Mouse (Mus musculus): ENCODE results near the gene Mdm2. TPM values are rescaled to one million over a fixed set of nuclear protein-coding genes. Genes with fewer than 3 reads are reported as not detected.
"Not testable (repeated sequence)": the region's sequence is repeated elsewhere in the genome, so short reads cannot be mapped to it uniquely, and the experiment has no call there.

Gene Mdm2
- 10 to 100 TPM; 44.4 to 62.8 TPM for polyA plus RNA-seq (2017; shearing (Covaris generic))

- peak; percentile 87 for ATAC-seq
These were observed at the start of gene Mdm2 for GRCm38 (mm10) chr10:117710604-117711141. Gene Mdm2, minus strand, starts transcription at chr10:117710758.

DNA sequence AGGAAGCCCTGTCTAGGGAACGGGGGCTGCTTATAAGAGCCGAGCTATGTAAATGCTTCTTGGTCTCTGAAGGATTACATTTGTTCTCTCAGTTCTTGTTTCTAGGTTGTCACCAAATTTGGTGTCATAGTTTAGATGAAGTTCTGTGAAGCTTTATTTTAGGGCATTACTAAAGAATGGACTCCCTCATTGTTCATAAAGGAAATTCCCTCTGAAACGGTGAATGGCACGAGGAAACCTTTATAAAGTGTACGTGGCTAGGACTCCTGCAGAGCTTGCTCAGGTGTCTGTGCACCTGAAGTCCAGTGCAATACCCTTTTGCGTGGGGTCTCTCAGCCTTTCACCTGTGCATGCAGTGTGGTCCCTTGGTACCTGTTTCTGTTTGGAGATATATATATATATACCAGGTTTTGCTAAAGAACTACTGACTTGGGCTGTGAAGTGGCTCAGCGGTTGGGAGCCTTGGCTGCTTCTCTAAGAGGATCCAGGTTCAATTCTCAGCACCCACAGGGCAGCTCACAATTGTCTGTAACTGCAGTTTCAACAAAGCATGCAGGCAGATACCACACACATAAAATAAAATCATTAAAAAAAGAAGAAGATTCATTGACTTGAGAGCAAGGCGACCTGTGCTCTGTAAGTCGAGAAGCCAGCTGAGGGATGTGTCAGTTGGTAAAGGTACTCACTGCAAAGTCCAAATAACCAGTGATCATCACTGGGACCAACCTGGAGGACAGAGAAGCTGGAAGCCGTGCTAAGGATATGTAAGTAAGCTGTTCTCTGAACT is 49.5 kb upstream of the Mdm2 start:
- no peak for ATAC-seq

- ATAC-seq = no peak
These were observed 48.5 kb upstream of the Mdm2 start for GRCm38 (mm10) chr10:117758749-117759727.

GRCm38 (mm10) chr10:117758344-117758743 is 47.8 kb upstream of the Mdm2 start:
- not testable (repeated sequence) for ATAC-seq

DNA sequence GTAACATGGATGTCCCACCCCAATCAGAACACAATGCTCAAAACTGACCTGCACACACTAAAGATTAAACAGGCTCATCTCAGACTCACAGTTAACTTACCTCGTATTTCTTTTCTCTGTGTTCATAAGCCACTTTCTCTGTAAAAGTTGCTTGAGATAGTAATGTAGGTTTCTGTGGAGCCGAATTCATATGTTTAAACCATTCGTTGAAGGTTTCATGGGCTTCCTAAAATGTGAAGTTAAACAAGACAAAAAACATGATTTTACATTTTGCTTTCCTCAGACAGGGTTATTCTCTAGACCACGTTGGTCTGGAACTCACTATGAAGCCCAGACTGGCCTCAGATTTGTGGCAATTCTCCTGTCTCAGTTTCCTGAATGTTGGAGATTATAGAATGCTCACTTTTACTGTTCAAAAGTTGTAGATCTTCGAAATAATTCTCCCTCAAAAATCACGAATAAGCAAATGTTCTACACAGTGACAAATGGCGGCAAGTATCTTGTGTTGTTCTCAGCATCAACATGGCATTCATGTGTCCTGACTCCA is 47.3 kb upstream of the Mdm2 start:
- no peak for ATAC-seq

DNA sequence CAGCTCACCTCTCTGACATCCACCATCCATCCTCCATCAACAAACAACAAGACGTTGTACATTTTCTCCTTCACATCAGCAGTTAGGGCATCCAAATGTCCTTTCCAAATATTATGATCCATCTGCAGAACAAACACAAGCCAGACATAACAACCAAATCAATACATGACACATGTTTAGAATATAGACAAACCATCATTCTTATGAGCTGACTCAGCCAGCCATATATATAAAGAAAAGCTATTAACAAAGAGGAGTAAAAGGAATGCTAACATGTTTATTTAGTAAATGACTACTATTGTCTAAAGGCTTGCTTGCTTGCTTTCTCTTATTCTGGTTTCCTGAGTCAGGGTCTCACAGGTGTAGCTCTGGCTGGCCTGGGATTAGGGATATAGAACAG is 46.7 kb upstream of the Mdm2 start:
- ATAC-seq = no peak

DNA sequence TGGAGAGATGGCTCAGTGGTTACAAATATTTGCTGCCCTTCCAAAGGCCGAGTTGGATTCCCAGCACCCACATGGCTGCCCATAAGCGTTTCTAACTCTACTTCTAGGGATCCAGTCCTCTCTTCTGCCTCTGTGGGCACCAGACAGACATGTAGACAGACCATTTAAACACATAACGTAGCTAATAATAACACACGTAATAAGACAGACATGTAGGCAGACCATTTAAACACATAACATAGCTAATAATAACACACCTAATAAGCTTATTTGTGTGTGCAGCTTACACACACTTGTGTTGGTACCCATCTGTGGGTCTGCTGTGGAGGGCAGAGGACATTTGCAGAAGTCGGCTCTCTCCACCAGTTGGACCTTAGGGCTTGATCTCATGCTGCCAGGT is 46.2 kb upstream of the Mdm2 start:
- no peak for ATAC-seq

DNA sequence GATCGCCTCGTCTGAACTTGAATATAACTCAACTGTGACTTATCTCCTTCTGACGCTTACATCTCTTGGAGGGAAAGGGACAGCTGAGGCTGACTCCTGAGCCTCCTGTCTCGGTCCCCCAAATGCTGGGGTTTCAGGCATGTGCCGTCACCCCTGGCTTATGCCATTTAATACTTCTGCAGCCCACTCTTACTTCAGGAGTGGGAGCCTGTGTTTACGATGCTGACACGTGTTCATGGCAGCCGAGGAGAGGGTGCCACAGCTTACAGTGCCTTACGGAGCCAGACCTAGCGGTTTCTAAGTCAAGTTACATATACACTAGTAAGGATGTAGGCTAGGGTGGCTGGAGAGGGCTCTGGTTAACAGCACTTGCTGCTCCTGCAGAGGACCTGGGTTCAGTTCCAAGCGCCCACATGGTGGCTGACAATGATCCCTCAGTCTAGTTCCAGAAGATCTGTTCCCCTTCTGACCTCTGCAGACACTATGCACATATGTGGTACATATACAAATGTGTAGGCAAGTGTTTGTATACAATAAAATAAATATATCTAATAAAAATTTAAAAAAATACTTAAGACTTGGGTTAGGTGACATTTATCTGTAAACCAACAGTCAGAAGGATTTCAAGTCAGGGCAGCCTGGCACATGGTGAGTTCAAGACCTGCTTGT is 45.4 kb upstream of the Mdm2 start:
- no peak for ATAC-seq

DNA sequence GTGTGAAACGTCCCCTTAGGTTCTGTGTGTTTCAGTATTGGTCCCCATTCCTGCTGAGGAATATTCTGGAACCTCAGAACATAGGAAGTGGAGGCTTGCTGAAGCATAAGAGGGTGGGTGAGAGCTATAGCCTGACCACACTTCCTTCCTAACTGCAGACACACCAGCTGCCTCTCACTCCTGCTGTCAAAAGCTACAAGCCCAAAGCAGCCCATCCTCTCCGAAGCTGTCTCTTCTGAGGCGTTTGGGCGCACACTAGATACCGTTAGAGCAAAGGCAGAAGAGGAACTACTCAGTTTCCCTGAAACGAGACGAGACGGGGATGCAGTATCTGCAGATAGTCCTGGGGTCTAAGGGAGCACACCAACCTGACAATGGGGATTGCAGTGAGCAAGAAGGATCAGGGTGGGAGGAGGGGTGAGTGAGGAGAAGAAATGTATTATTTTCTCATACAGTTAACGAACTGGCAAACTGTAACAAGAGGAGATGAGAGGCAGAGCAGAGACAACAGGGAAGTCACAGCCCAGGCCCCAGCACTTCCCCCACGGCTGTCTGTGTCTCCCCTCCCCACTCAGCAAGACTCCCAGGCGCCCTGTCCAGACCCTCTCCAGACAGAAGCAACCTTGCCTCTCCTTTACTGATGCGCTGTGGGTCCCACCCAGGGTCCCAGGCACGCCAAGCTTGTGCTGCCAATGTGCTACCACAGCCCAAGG is 44.7 kb upstream of the Mdm2 start:
- ATAC-seq = no peak

GRCm38 (mm10) chr10:117754609-117754940 is 44.0 kb upstream of the Mdm2 start:
- ATAC-seq = no peak

GRCm38 (mm10) chr10:117753711-117754608 is 43.4 kb upstream of the Mdm2 start:
- ATAC-seq = no peak

DNA sequence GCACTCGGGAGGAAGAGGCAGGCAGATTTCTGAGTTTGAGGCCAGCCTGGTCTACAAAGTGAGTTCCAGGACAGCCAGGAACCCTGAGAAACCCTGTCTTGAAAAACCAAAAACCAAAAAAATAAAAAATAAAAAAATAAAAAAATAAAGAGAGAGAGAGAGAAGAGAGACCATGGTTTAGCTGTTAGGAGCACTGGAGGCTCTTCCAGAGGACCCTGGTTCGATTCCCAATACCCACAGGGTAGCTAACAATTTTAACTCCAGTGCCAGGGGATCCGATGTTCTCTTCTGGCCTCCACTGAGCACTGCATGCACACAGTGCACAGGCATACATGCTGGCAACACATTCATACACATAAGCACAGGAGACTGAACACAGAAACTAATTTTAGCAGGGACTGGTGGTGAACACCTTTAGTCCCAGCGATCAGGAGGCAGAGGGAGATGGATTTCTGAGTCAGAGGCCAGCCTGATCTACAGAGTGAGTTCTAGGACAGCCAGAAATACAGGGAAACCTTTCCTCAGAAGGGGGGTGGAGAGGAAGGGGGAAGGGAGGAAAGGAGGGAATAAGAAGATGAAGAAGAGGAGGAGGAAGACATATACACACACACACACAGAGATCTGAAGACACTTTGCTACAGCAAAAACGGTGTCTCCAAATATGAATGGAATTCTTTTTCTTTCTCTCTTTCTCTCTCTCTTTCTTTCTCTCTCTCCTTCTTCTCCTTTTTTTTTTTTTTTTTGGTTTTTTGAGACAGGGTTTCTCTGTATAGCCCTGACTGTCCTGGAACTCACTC is 42.5 kb upstream of the Mdm2 start:
- ATAC-seq = no peak

GRCm38 (mm10) chr10:117752304-117752821 is 41.8 kb upstream of the Mdm2 start:
- no peak for ATAC-seq

- no peak for ATAC-seq
These were observed 41.2 kb upstream of the Mdm2 start for GRCm38 (mm10) chr10:117751744-117752143.

DNA sequence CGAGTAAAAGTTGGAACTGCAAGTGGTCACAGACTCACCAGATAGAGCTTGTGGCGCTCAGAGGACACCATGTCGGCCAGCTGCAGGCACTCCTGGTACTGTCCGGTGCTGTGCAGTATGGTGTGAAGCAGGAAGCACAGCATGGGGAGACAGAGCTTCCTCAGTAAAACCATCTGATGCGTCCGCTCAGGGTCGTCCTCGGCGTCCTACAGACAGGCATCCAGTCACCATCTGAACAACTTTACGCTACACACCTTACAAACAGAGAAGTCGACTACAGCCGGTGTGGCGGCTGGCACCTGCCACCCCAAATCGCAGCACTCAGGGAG is 40.7 kb upstream of the Mdm2 start:
- no peak for ATAC-seq

DNA sequence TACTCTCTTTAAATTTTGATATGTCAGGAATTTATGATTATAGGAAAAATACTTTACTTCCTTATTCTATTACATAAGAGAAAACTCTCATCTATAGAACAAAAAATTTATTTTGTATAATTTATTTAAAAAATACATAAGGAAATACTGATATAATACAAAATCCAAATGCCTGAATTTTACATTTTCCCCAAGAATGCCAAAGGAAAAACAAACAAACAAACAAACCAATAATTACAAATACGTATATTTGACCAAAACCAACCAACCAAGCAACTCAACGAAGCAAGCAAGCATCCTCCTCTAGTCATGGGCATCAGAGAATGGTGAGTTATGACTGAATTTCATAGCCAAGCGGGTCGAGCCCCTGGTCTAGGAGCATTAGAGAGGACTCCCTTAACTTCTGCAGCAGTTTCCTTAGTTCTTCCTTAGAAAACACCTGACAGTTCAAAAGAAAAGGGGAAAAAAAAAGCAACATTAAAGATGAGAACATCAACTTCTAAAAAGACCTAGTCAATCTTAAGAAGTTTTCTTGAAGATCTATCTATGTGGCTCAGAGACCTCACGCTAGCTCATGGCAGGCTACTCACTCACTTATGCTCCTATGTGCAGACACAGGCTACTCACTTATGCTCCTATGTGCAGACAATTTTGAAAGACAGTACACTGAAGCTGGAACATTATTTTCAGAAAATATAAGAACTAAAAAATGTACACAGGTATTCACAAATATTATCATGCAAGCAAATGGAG is 40.1 kb upstream of the Mdm2 start:
- no peak for ATAC-seq

GRCm38 (mm10) chr10:117749787-117750343 is 39.3 kb upstream of the Mdm2 start:
- no peak for ATAC-seq

- ATAC-seq = no peak
These were observed 38.6 kb upstream of the Mdm2 start for GRCm38 (mm10) chr10:117749050-117749686.

Data from activated CD4-positive, CD25-positive, alpha-beta regulatory T cell, adult 4 months (primary cell).